Mouse (Mus musculus): Measurements from ENCODE around the gene Sp100.

DNA sequence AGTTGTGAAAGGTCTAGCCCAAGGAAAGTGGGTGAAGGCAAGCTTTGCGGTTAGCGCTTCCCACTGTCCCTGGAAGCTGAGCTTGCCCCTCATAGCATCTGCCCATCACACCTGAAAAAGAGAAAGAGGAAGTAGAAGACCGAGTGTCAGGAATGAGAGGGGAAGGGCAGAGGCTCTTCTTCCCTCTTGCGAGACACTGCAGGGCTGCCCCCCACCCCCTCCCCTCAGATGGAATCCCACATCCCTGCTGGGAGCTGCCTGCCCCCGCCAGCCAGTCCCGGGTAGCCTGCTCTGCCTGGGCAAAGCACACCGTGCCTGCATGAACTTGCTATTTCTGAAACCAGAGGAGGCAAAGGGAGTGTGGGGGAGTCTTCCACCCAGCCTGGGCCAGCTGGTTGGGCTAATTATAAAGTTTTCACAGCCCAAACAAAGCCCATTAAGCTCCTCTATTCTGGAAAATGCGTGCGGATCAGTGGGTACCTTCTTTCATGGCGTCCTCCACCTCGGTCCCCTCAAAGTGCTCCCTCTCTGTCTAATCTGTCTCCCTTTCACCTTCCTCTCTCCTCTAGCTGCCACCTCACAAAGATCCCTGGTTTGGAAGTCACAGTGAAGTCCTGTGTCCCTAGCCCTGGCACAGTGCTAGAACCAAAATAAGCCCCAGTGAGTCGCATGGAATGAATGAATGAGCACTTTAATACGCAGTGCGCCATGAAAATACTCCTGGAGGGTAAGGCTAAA lies 108.6 kb downstream of the Sp100 start:
- TF ChIP-seq GATA1 (IDR thresholded peaks at IDR 0.05; ENCODE audit: low read length) (no peak), TAL1 (IDR thresholded peaks at IDR 0.05; ENCODE audit: low read length) (no peak)

Data from erythroblast, embryonic 14.5 days (primary cell).